Mouse (Mus musculus) c-Kit-positive CD71-negative TER-119-negative erythroid progenitor cells, embryonic 14.5 days (primary cell): ENCODE results near the gene Hoxa13.

Experiments
- DNase-seq: peaks from one replicate; pipeline ENCODE4 v3.0.0-alpha.2; 2013; ENCODE audit warnings: low read depth

Gene Hoxa13

DNA sequence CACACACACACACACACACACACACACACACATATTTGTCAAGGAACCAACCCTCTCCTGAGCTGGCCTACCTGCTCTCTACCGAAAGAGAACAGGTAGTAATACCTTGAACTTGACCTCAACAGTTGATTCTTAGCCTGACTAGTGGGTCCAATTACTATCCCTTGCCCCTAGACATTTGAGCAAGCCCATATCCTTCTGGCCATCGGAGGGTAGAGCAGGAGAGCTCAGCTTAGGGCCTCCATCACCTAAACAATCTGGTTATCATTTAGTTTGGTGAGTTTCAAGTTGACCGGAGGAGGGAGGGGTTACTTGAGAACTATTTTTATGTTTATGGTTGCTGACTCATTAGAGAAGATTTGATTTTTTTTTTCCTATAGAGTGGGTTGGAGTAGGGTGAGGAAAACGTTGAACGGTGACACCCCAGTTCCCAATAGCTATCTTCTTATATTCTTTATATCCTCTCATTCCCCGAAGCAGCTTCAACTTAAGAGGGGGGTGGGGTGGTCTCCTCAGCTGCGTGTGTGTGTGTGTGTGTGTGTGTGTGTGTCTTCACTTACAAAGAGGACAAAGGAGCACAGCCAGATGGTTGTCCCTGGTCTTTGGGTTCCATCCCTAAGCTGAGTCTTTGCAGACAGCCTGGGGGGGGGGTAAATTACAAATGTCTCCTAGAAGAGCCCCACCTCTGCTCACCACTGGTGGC, 9.4 kb downstream of the Hoxa13 start:
- no peak for DNase-seq

DNA sequence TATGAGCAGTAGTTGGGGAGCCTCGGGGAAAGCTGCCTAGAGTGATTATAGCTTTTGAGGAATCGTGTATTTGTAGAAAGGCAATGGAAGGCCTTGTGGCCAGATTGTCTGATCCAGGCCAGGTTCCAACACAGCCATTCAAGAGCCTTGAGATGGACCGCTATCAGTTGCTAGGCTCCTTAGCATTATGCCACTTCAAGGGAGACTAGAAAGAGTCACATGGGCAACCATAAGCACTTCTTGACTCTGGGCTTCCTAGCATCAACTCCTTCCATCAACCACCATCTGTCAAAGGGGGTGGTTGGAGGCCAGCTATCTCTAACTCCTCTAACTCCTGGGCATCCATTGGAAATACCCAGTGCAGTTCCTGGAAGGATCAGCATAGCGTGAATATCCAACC, 10.9 kb downstream of the Hoxa13 start:
- DNase-seq: no peak

DNA sequence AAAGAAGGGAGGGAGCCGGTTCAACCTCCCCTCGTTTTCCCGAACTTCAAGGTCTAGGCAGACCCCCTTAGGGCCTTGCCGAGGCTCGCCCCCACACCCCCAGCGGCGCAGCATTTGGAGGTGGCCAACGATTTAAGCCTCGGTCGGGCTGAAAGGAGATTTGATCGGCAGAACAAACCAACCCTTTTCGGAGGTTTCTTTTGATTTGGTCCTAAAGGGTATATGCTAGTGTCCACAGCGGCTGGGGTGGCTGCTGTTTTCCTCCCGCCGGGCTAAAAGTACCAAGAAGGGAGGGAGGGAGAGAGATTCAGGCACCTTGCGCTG, 11.3 kb downstream of the Hoxa13 start:
- no peak for DNase-seq

DNA sequence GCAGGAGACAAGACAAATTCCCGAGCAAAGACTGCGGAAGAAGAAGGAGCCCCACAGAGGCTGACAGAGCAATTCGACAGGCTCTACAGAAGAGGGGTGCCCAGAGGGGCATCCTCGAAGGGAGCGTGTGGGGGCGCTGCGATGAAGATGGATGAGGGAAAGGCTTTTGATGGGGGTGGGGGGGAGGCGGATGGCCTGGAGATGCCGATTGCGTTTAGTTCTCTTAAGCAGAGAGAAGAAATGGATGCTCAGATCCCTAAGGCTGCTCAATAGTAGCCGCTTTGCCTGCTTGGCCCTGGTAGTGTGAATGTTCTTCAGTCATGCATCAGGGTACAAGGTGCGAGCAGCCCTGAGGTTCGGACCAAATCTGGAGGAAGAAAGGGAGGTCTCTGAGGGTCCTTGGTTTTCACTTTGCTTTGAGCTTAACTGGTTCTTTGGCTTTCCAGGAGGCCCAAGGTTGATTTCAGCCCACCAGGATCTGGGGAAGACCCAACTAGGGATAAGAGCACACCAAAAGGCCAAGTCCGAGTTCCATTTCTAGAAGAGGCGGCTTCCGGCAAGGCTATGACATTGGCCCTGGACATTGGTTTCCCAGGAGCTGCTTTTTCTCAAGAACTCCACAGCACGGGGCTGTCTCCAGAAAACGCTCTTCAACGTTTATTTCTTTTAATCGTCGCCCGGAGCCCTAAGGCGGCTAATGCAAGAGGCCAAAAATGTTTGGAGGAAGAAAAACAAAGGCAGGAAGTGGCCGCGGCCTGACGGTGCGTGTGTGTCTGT, 11.9 kb downstream of the Hoxa13 start:
- DNase-seq: no peak

DNA sequence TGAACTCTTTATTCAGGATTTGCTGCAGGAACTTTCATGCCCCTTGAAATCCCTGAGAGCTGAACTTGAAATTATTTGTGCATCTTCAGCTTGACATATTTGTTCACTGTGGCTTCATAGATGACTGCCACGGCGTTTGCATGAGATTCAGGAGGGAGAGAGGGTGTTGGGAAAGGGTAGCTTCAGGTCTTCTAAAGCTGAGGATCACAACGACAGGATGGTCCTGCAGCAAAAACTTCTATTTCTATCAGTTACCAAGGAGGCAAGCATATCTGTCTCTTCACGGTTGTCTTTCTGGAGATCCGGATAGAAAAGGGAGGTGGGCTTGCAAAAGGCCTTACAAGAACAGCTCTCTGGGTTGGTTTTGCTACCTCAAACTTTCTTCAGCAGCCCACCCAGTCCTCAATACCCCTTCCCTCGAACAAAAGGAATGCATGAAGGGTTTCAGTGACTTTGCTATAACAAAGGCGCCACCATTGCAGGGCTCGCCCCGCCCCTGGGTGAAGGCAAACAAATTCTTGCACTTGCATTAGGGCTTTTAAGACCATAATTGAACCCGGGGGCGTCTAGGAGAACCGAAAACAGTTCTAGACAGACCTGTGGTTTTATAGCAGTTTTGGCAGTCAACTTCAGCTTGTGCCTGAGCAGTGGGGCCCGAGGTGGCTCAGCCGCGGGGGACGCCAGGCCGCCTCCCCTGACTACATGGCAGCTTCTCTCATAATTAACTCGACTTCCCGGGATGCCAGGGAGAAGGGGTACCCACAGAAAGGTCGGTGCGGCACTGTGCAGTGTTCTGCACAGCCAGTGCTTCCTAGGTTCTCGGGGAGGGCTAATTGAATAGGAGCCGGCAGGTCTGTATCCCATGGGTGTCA, 12.7 kb downstream of the Hoxa13 start:
- DNase-seq: no peak

DNA sequence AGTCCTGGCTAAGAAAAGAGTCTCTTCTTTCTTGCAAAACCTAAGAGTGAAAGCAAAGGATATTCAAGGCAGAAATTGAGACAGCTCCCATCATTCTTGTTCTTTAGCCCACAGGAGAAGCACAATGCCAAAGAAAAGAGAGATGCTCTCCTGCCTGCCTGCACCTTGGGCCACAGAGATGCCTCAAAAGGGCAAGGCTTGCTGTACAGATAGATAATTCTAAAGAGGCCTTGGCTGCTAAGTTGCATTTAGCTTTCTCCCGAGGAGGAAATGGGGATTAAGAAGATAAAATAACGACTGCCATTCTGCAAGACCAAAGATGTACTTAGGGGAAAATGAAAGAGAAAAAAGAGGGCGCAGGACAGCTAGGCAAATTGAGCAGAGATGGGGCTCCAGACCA, 13.8 kb downstream of the Hoxa13 start:
- DNase-seq: no peak

DNA sequence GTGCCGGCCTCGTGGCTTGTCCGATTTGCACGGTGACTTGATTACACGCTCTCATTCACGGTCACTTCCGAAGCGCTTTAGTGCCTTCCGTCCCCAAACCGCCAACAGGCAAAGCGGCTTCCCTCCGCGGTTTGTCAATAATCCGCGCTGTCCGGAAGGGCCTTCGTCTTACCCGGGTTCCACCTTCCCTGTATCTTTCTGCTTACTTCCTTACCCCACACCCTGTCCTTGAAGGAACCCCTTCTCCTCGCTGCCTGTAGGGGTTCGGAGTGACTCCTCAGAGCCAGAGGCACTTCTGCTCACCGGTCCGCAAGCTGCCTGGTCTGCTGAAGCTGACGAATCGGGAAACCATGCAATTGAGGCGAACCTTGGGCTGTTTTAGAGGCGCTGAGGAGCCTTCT, 14.3 kb downstream of the Hoxa13 start:
- no peak for DNase-seq

DNA sequence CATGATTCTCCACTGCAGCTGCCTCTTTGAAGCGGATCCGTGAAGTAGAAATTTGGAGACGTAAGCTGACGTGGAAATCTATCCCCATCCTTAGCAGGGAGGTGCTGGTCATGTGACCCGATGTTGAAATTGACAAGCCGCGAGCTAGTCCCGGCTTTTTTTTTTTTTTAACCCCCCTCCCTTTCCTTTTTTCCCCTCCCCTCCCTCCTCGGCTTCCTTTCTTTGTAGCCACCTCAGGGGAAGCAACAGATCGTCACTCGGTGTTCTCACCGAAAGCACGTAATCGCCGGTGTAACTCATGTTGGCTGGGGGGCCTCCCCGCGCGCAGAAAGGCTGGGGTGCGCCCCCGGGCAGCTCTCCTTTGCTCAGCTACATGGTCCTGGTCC, 14.9 kb downstream of the Hoxa13 start, which contains the start of gene Hoxa11:
Hoxa11 (minus strand) TSS at position 54 of the 386 bp plus-strand sequence.
- DNase-seq: no peak

DNA sequence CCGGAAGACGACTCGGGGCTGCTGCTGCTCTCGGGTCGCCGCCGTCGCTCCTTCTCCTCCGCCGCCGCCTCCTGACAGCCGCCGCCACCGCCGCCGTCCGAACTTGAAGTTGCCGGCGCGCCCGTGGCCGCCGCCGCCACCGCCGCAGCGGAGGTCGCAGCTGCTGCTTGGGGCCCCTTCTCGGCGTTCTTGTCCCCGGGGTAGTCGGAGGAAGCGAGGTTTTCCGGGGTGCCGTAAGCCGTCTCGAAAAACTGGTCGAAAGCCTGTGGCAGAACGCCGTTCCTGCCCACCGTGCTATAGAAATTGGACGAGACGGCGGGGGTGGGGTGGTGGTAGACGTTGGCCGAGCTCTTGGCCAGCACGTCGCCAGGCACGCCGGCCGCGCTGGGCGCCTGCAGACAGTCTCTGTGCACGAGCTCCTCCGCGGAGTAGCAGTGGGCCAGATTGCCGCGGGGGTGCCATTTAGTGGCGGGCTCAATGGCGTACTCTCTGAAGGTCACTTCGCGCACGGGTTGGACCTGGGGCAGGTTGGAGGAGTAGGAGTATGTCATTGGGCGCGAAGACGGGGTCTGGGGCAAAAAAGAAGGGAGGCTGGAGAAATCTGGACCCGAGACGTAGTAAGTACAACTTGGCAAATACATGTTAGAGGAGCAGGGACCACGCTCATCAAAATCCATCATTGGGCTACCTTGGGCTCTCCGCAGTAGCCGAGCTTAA, 15.5 kb downstream of the Hoxa13 start:
- DNase-seq: no peak

DNA sequence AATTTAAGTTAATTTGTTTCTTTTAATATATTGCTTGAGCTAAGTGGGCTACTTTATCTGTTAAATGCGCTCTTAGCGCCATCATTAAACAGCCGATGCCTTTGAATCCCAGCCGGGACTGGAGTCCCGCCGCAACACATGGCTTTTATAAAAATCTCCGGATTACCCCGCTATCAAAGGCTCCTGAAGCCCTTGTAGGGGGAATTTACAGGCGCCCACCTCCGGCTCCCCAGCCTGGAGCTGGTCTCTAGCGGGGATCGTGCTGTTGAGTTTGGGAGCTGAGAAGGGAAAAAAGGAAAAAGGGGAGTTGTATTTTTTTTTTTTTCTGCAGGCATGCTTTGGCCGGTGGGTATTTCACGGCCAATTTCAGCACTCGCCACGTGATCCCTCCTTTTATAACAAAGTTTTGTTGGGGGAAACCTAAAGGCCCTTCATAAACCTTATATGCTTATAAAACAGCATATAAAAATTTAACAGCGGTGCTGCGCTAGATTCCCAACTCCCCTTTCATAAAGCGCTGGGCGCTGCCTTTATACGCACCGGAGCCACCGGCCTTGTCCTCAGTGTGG, 16.1 kb downstream of the Hoxa13 start:
- DNase-seq: no peak

DNA sequence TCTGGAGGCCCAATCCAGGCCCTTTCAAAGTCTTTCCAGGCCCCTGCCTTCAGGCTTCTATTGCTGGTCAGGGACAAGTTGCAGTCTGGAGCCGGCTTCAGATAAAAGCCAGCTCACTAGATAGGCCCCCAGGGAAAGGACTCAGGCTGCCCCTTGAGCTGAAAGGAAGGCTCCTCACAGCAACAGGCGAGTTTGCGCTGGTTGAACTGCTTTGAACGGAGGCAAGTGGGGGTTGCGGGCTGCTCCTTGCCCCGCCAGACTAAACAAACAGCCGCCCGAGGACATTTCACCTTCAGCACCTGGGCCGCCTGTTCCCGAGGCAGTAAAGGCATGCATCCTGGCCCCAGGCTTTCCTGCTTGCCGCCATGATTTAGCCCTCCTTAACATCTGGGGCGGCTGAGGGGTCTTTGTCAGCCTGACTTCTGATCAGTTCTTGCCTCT, 17.0 kb downstream of the Hoxa13 start:
- no peak for DNase-seq

DNA sequence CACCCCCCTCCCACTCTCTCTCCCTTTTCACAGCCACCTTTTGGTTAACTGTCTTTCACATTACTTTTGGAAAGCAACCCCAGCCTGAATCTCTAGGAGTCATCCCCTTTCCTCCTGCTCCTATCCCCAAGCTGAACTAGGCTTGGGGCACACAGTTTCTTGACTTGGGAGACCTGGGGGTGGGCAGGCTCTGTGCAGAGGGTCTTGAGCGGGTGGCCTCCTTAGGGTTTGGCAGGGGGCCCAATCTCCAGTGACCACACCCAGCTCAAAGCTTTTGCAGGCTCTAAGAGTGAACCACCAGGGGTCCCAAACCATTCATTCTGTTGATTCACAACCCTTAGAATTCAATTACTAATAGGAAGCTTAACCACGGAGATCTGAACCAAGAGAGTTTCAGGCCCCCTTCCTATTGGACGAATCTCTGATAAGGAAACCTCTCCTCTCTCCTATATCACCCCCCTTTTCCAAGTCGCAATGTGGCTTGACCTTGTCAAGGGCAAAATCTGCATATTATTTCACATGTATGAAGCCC, 17.8 kb downstream of the Hoxa13 start:
- no peak for DNase-seq

DNA sequence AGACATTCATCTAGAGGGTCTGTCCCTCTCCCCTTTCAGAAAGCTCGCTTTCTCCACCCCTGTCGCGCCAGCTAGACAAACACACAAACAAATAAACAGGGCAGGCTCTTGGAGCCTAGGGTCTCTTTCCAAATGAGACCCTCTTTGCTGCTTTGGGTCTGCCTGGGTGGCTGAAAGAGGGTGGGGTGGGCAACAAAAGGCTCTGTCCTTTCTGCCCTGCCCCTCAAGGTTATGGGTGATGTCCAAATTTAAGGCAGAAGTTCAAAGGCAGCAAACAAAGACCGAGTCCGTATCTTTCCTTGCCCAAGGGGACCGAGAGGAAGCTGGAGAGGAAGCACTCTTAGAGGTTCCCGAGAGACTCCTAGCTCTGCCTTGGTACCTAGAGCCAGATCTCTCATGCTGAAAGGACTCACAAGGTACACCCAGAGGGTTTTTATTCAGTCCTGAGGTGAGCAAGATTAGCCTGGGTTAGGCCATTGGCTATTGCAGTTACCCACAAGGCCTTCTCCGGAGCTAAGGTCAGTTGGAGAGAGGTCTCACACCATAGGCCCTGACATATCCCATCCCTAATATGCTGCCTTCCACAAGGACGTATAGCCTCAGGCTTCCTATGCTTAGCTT, 19.6 kb downstream of the Hoxa13 start:
- no peak for DNase-seq

DNA sequence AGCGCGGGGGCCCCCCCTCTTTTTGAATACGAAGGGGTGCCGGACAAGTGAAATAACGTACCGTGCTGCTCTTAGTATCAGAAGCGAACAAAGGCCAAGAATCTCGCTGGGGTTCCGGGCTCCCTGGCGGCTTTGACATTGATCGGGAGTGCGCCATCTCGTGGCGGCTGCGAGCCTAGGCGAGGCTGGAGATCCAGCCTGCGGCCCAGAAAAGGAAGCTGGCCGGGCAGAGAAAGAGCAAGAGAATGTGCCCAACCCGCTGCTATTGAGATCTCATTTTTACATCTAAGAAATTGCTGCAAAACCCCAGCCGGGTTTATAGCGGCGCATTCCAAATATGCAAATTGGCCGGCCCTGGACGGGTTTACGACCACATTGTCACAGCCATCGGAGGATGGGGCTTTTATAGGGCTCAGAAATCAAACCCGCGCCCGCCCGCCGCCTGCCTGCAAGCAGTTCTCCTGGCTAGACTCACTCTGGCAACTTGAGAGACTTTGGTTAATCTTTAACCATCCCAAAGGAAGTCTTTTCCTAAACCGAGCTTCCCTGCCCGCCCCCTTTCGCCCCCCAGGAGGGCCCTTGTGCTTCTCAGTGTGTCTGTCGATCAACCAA, 20.2 kb downstream of the Hoxa13 start, which contains the start of gene Hoxa10:
Hoxa10 (minus strand) TSS at position 466 of the 612 bp plus-strand sequence.
- peak; percentile 74 for DNase-seq

DNA sequence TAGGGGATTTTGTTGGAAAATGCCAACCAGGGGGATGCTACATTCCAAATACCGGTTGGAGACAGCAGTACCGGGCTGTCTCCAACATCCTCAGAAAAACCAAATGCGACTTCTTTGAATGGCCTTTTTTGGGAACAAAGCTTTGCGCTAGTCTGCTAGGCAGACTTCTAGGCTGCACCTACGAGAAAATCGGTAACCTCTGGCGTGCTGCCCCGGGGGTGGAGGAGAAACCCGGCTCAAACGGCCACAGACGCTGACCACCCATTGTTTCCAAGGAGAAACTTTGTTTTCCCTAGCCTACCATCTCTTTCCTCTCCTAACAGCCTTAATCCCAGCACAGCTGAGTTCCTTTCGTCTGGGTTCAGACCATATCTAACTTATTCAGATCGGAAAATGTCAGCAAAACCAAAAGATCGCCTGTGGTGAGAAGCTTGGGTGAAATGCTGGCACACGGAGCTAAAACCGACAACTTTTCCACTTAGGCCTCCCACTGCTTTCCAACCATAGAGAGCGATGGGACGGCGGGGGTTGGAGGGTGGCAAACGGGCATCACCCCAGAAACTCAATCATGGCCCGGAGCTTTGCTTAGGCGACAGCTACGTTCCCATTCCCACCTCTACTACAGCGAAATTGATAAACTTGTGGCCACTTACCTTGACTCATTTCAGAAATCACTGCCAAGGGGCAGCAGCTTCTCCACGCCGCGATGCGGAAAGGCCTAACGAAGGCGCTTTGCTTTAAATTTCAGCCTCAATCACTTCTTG, 20.9 kb downstream of the Hoxa13 start:
- no peak for DNase-seq

DNA sequence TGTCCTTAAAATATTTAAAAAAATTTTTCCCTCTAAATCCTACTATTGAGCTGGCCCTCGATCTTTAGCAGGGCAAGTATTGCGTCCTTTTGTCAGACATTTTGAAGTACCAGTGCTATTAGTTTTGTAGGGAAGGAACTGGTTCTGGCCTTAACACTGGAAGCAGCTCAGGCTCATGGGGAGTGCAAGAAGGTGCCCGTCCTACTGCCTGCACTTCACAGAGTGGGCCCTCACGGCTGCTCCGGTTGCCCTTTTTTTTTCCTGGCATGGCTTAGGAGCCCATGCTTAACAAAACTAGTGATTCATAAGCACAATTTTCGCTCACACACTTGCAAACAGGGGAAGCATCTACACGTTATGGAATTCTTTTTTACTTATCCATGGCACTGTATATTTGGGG, 21.7 kb downstream of the Hoxa13 start:
- DNase-seq: no peak

DNA sequence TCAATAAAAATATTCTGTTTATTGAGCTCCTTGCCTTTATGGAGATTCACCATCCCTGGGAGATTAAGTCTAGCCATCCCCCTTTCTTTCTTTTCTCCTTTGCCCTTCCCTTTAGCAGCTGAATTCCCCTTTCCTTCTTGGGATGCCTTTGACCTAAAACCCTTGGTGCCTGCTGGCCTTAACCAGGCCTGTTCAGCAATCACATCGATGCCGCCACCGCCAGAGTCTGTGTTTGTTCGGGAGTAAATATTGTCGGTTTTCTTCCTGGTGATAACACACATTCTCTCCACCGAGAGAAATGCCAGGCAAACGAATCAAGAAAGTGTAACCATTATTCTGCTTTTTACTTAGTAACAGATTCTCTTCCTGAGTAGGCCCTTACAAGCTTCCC, 22.5 kb downstream of the Hoxa13 start:
- DNase-seq: no peak

DNA sequence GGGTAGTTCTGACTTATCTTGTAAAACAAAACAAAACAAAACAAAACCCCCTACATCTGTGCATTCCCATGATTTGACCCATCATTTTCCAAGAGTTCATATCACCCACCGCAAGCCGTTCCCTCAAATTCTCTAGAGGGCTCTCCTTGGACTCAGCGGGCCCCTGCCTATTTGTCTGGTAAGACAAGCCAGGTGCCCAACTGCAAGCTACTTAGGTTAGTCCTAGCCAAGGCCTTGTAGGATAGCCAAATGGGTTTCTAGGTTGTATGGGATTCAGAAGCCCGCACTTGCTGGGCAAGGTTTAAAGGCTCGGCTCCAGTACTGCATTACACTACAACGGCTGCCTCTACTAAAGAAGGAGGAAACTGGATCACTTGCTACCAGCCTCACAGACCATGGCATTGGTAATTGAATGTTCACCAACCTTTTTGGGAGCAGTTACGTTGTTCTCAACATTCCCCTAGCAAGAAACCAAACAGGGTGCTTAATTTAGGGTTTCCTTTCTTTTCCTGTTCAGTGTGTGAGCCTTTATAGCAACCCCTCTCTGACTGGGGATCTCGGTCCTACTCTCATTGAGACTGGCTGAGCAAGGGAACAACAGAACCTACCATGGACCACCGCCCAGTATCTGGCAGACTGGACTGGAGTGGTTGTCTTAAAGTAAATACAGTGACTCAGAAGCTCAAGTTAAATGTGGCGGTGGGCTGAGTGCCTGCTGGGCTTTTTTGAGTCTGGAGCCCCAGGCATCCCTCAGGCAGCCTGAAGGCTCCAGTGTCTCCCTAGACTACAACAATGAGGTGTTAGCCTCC, 23.1 kb downstream of the Hoxa13 start:
- no peak for DNase-seq

DNA sequence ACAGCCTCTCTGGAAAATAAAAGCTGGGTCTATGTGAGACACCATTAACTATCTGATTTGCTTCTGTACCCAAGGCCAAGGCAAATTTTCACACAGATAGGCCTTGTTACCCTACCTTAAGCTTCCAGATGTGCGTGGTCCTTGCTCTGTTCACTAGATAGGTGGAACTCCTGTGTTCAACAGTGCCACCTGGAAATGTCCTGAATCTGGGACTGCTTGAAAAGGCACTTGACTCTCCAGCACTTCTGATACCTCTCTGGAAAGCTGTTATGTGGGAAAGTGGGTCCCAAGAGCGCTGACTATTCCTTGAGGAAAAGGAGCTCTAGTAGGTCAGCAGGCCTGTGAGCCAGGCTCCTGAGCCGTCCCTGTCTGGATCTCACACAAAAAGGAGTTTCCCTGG, 23.9 kb downstream of the Hoxa13 start:
- no peak for DNase-seq
